Mouse (Mus musculus) heart, embryonic 12.5 days (tissue): ENCODE data around the gene Gtf2ird1. TPM values are rescaled to one million over a fixed set of nuclear protein-coding genes. Genes with fewer than 3 reads are reported as not detected.
A peak's percentile ranks its signal among the peaks of the same experiment; 100 is the strongest.
"Not testable (repeated sequence)": the region's sequence is repeated elsewhere in the genome, so short reads cannot be mapped to it uniquely, and the experiment has no call there.

Experiments used
- ATAC-seq: fragments of 200-750 bp; cut with Nextera tagmentation; 2 replicates; pipeline ENCODE4 v1.8.0; 2017; ENCODE audit warnings: moderate TSS enrichment, moderate library complexity; ENCODE audit not compliant: insufficient number of reproducible peaks, low FRiP score
- H3K27ac ChIP-seq: fragments of 300-500 bp; sonication (generic); 2 replicates; pipeline ENCODE4 v1.5.1; 2016; ENCODE audit warnings: mild to moderate bottlenecking, moderate library complexity; ENCODE audit not compliant: poor library complexity, severe bottlenecking
- H3K27me3 ChIP-seq: fragments of 300-500 bp; sonication (generic); replicated peaks from 2 replicates; pipeline ENCODE4 v1.6.1; 2016; ENCODE audit warnings: mild to moderate bottlenecking, moderate library complexity
- H3K36me3 ChIP-seq: fragments of 300-500 bp; sonication (generic); 2 replicates; pipeline ENCODE4 v1.6.1; 2016; ENCODE audit warnings: mild to moderate bottlenecking, moderate library complexity
- H3K4me1 ChIP-seq: fragments of 300-500 bp; sonication (generic); replicated peaks from 2 replicates; pipeline ENCODE4 v1.6.1; 2016; ENCODE audit warnings: mild to moderate bottlenecking
- H3K4me2 ChIP-seq: fragments of 300-500 bp; sonication (generic); 2 replicates; pipeline ENCODE4 v1.6.1; 2016; ENCODE audit warnings: mild to moderate bottlenecking, moderate library complexity
- H3K4me3 ChIP-seq: fragments of 300-500 bp; sonication (generic); 2 replicates; pipeline ENCODE4 v1.5.1; 2016; ENCODE audit warnings: mild to moderate bottlenecking
- H3K9ac ChIP-seq: fragments of 300-500 bp; sonication (generic); 2 replicates; pipeline ENCODE4 v1.6.1; 2016; ENCODE audit warnings: mild to moderate bottlenecking, moderate library complexity
- H3K9me3 ChIP-seq: fragments of 300-500 bp; sonication (generic); replicated peaks from 2 replicates; pipeline ENCODE4 v1.6.1; 2016; ENCODE audit warnings: mild to moderate bottlenecking, moderate library complexity
- WGBS: fragments of 180-500 bp; shearing (Covaris S2); methylation state at CpG from one replicate; pipeline ENCODE4 v1.1.7; 2016; 5-methylcytosine and 5-hydroxymethylcytosine counted together
- polyA plus RNA-seq: library from polyadenylated mRNA; unstranded; fragments of >200 nt; fragmentation: Nextera tagmentation; extraction: Ambion mirVana; gene quantifications from 2 replicates; pipeline ENCODE4 v1.2.1, GENCODE M21; 2016

Gene Gtf2ird1
- polyA plus RNA-seq, 1 experiment from 2014 or later: 72.8 TPM

- Histone ChIP-seq H3K9me3 (no peaks in the 10 kb centered on the region), H3K9ac (no peak overlapping the region), H3K36me3 (peaks cover 61% of the 10 kb centered on the region), H3K27me3 (no peaks in the 10 kb centered on the region), H3K4me3 (no peak overlapping the region), H3K4me1 (no peaks in the 10 kb centered on the region), H3K27ac (peak overlapping the region; percentile 57), H3K4me2 (no peak overlapping the region)
- WGBS: 53% methylated on average over 9 of the region's 9 CpGs
- no peak for ATAC-seq
Measured at GRCm38 (mm10) chr5:134373912-134374488, 82.5 kb downstream of the Gtf2ird1 start.

GRCm38 (mm10) chr5:134372926-134373658 lies 83.4 kb downstream of the Gtf2ird1 start:
- no peaks in the 10 kb centered on the region for H3K27me3 ChIP-seq
- 94% methylated on average over 6 of the region's 6 CpGs for WGBS
- H3K4me2 ChIP-seq: no peak overlapping the region
- H3K36me3 ChIP-seq: peaks cover 68% of the 10 kb centered on the region
- no peak overlapping the region for H3K4me3 ChIP-seq
- no peak overlapping the region for H3K27ac ChIP-seq
- ATAC-seq: no peak
- no peaks in the 10 kb centered on the region for H3K4me1 ChIP-seq
- H3K9ac ChIP-seq: no peak overlapping the region
- H3K9me3 ChIP-seq: no peaks in the 10 kb centered on the region

- WGBS: 79% methylated on average over 5 of the region's 5 CpGs
- H3K27ac ChIP-seq: no peak overlapping the region
- ATAC-seq: no peak
- no peaks in the 10 kb centered on the region for H3K4me1 ChIP-seq
- H3K9me3 ChIP-seq: no peaks in the 10 kb centered on the region
- no peak overlapping the region for H3K9ac ChIP-seq
- peaks cover 68% of the 10 kb centered on the region for H3K36me3 ChIP-seq
- H3K4me2 ChIP-seq: no peak overlapping the region
- no peak overlapping the region for H3K4me3 ChIP-seq
- H3K27me3 ChIP-seq: no peaks in the 10 kb centered on the region
Measured at GRCm38 (mm10) chr5:134371511-134372289, 84.8 kb downstream of the Gtf2ird1 start.

- Histone ChIP-seq H3K27ac (no peak overlapping the region), H3K27me3 (no peaks in the 10 kb centered on the region), H3K9me3 (no peaks in the 10 kb centered on the region), H3K4me1 (no peaks in the 10 kb centered on the region), H3K36me3 (peaks cover 68% of the 10 kb centered on the region), H3K4me3 (no peak overlapping the region), H3K9ac (no peak overlapping the region), H3K4me2 (no peak overlapping the region)
- no peak for ATAC-seq
- 84% methylated on average over 2 of the region's 2 CpGs for WGBS
Measured at GRCm38 (mm10) chr5:134370831-134371230, 85.7 kb downstream of the Gtf2ird1 start.

- H3K27ac ChIP-seq: no peak overlapping the region
- no peak for ATAC-seq
- H3K4me1 ChIP-seq: no peaks in the 10 kb centered on the region
- no peaks in the 10 kb centered on the region for H3K9me3 ChIP-seq
- no peak overlapping the region for H3K4me2 ChIP-seq
- WGBS: 90% methylated on average over 4 of the region's 4 CpGs
- no peaks in the 10 kb centered on the region for H3K27me3 ChIP-seq
- H3K9ac ChIP-seq: no peak overlapping the region
- H3K36me3 ChIP-seq: peaks cover 71% of the 10 kb centered on the region
- no peak overlapping the region for H3K4me3 ChIP-seq
Measured at GRCm38 (mm10) chr5:134359101-134359500, 97.4 kb downstream of the Gtf2ird1 start.

- not testable (repeated sequence) for H3K4me3 ChIP-seq, H3K9ac ChIP-seq, H3K9me3 ChIP-seq, H3K4me2 ChIP-seq, ATAC-seq, H3K27me3 ChIP-seq, H3K27ac ChIP-seq
- 85% methylated on average over 4 of the region's 4 CpGs for WGBS
- H3K36me3 ChIP-seq: peaks cover 41% of the 10 kb centered on the region
- peaks cover 19% of the 10 kb centered on the region for H3K4me1 ChIP-seq
Measured at GRCm38 (mm10) chr5:134355372-134355771, 101.1 kb downstream of the Gtf2ird1 start.

GRCm38 (mm10) chr5:134353117-134353516 lies 103.4 kb downstream of the Gtf2ird1 start:
- H3K27ac ChIP-seq: no peak overlapping the region
- H3K4me1 ChIP-seq: peaks cover 20% of the 10 kb centered on the region
- no peak for ATAC-seq
- H3K36me3 ChIP-seq: peaks cover 19% of the 10 kb centered on the region
- no peaks in the 10 kb centered on the region for H3K27me3 ChIP-seq
- H3K4me2 ChIP-seq: no peak overlapping the region
- no peak overlapping the region for H3K4me3 ChIP-seq
- no peaks in the 10 kb centered on the region for H3K9me3 ChIP-seq
- H3K9ac ChIP-seq: no peak overlapping the region
- WGBS: 60% methylated on average over 4 of the region's 4 CpGs

GRCm38 (mm10) chr5:134352527-134353001 lies 104.0 kb downstream of the Gtf2ird1 start:
- Histone ChIP-seq H3K27me3 (no peaks in the 10 kb centered on the region), H3K4me1 (peaks cover 20% of the 10 kb centered on the region), H3K9me3 (no peaks in the 10 kb centered on the region), H3K4me2 (no peak overlapping the region), H3K9ac (no peak overlapping the region; the same call in 1 of the 2 replicates), H3K4me3 (no peak overlapping the region), H3K27ac (no peak overlapping the region; the same call in 1 of the 2 replicates), H3K36me3 (peaks cover 14% of the 10 kb centered on the region)
- 60% methylated on average over 3 of the region's 3 CpGs for WGBS
- ATAC-seq: peak; percentile 34; the same call in 1 of the 2 replicates

GRCm38 (mm10) chr5:134350660-134351059 lies 105.9 kb downstream of the Gtf2ird1 start:
- H3K9ac ChIP-seq: no peak overlapping the region
- H3K4me1 ChIP-seq: peaks cover 20% of the 10 kb centered on the region
- no peaks in the 10 kb centered on the region for H3K9me3 ChIP-seq
- no peaks in the 10 kb centered on the region for H3K27me3 ChIP-seq
- ATAC-seq: peak; percentile 78; the same call in 1 of the 2 replicates
- peaks cover 1% of the 10 kb centered on the region; the same call in 1 of the 2 replicates for H3K36me3 ChIP-seq
- H3K4me2 ChIP-seq: peak overlapping the region; percentile 42; the same call in 1 of the 2 replicates
- H3K27ac ChIP-seq: no peak overlapping the region
- H3K4me3 ChIP-seq: no peak overlapping the region
- 17% methylated on average over 10 of the region's 10 CpGs for WGBS

- Histone ChIP-seq H3K27me3 (no peaks in the 10 kb centered on the region), H3K4me2 (no peak overlapping the region), H3K4me1 (peaks cover 6% of the 10 kb centered on the region), H3K4me3 (no peak overlapping the region), H3K9me3 (no peaks in the 10 kb centered on the region), H3K36me3 (no peaks in the 10 kb centered on the region), H3K27ac (no peak overlapping the region), H3K9ac (no peak overlapping the region)
- 78% methylated on average over 2 of the region's 2 CpGs for WGBS
- no peak for ATAC-seq
Measured at GRCm38 (mm10) chr5:134347066-134347465, 109.5 kb downstream of the Gtf2ird1 start.

GRCm38 (mm10) chr5:134345449-134345848 lies 111.1 kb downstream of the Gtf2ird1 start:
- H3K36me3 ChIP-seq: no peaks in the 10 kb centered on the region
- no peak overlapping the region for H3K4me2 ChIP-seq
- H3K27me3 ChIP-seq: no peaks in the 10 kb centered on the region
- ATAC-seq: no peak
- no peak overlapping the region for H3K4me3 ChIP-seq
- WGBS: 82% methylated on average over 9 of the region's 9 CpGs
- H3K27ac ChIP-seq: no peak overlapping the region
- peaks cover 2% of the 10 kb centered on the region for H3K4me1 ChIP-seq
- no peak overlapping the region for H3K9ac ChIP-seq
- no peaks in the 10 kb centered on the region for H3K9me3 ChIP-seq
